Mouse (Mus musculus) heart, adult 8-10 months (tissue): ENCODE measurements around the gene Srprb. TPM values are rescaled to one million over a fixed set of nuclear protein-coding genes. Genes with fewer than 3 reads are reported as not detected.

ENCODE experiments used
- DNase-seq: peaks from one replicate; pipeline ENCODE4 v3.0.0; 2022; ENCODE audit warnings: low spot score
- total RNA-seq, 4 experiments: library from RNA; stranded (reverse); gene quantifications; 2 replicates each; pipeline ENCODE4 v1.2.4; 2022

Gene Srprb
- total RNA-seq, 4 experiments from 2014 or later, result 18.1 to 21.5 (median 19.1) TPM

- DNase-seq, result no peak
Observed at GRCm38 (mm10) chr9:103146703-103147102, 55.2 kb downstream of the Srprb start.

- DNase-seq, result no peak
Observed at GRCm38 (mm10) chr9:103146257-103146656, 55.7 kb downstream of the Srprb start.

- no peak for DNase-seq
Observed at GRCm38 (mm10) chr9:103145351-103145750, 56.6 kb downstream of the Srprb start.

DNA sequence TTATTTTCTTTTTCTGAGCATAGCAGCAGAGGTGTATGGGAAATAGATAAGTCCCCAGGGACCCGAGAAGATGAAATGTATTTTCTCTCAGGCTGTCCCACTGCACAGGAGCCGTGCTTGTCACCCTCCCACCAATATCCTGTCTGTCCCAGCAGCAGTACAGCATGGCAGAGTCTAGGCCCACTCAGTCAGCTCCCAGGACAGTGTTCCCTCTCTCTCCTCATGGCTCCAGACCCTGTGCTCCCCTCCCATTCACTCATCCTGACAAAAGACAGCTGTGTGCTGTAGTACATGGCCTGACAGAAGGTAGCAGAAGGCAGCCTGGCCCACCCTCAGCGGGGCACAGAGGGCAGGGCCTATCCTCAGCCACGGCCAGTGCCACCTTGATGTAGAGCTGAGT is 58.1 kb downstream of the Srprb start:
- no peak for DNase-seq

DNA sequence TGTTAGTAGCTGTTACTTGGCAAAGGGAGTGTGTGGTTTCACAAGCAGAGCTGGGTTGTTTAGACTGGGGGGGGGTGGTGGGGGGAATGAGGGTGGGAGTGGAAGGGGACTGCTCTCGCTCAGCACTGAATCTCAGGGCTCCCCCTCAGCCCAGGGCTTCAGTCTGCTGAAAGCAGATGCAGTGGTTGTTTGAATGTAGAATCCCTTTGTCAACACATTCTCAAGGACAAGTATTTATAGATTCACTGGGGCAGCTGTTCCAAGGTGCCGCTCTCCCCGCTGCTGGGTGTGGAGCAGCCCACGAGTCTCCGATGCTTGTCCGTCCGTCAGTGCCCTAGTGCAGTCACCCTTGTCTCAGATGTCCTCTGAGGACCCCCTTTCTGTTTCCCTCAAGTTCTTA is 60.7 kb downstream of the Srprb start:
- no peak for DNase-seq

DNA sequence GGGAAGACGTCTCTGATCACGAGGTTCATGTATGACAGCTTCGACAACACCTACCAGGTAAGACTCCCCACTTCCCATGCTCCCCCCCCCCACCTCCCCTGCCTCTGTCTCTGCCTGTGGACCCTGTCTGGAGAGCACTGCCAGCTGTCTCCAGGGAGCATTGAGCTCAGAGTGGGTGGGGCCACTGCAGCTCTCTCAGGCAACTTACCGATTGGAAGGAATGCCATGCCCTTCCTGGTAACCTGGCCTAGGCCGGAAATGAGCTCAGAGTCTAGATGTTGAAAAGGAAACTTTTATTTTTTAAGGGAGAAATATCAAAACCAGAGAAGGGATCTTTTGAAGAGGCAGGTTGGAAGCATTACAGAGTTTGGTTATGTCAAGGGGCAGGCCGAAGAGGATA is 61.6 kb downstream of the Srprb start:
- DNase-seq, result no peak

DNA sequence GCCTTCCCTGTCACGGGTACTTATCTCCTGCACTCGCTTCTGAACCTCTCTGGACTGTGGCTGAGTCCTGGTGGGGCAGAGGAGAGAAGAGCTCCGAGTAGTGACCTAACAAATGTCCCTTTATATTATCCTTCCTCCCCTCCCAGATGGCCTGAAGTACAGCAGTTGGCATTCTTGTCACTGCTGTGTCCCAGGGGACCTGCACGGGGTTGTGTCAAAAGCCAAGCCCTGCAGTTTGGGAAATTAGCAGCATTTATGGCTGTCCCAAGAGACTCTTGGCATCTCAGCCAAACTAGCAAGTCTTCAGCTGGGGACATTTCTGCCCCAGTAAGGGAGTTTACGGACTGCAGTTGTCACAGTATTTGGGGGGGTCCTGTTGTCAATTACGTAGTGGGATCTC is 62.5 kb downstream of the Srprb start:
- DNase-seq, result no peak

Other genes starting within 250 kb of the Srprb start
- gene Slco2a1, start 213.4 kb downstream of the Srprb start, total RNA-seq, result 1 to 10 TPM; 3.4 to 5.0 (median 3.9) TPM
- 1 to 10 TPM; 1.3 to 2.7 (median 2.1) TPM for gene Rab6b, start 90.3 kb downstream of the Srprb start, total RNA-seq
- gene Gm20425, start 28.2 kb upstream of the Srprb start, total RNA-seq, result 1 to 10 TPM; 5.3 to 5.9 (median 5.5) TPM
- gene Trf, start 28.3 kb upstream of the Srprb start, total RNA-seq, result 10 to 100 TPM; 37.9 to 56.1 (median 43.3) TPM
- gene 1300017J02Rik, start 102.9 kb upstream of the Srprb start, total RNA-seq, result not detected
- gene Topbp1, start 103.1 kb upstream of the Srprb start, total RNA-seq, result 10 to 100 TPM in 3 of 4 experiments, 1 to 10 TPM in 1; 9.9 to 11.5 (median 10.7) TPM
- 100 to 1,000 TPM; 131 to 164 (median 151) TPM for gene Cdv3, start 163.7 kb upstream of the Srprb start, total RNA-seq